Mouse (Mus musculus): Measurements from ENCODE around the gene Zfp524. TPM values are rescaled to one million over a fixed set of nuclear protein-coding genes. Genes with fewer than 3 reads are reported as not detected.
A peak's percentile ranks its signal among the peaks of the same experiment; 100 is the strongest.
"Not testable (repeated sequence)": the region's sequence is repeated elsewhere in the genome, so short reads cannot be mapped to it uniquely, and the experiment has no call there.

Gene Zfp524
- polyA plus RNA-seq, 1 experiment from 2014 or later, result 10.4 TPM

GRCm38 (mm10) chr7:4995268-4996002 is 18.8 kb upstream of the Zfp524 start:
- Histone ChIP-seq H3K27me3 (peaks cover 17% of the 10 kb centered on the region), H3K9ac (peak overlapping the region; percentile 89), H3K36me3 (ENCODE audit: poor library complexity, severe bottlenecking) (peaks cover 41% of the 10 kb centered on the region), H3K27ac (0 out of 2 replicates have a peak overlapping the region, but pooled peaks have one; percentile 44), H3K4me2 (peak overlapping the region; percentile 89), H3K9me3 (replicated peaks) (no peaks in the 10 kb centered on the region), H3K4me3 (peak overlapping the region; percentile 78), H3K4me1 (peaks cover 35% of the 10 kb centered on the region)
- peak; percentile 14; the same call in 1 of the 2 replicates for ATAC-seq
- 6% methylated on average over 19 of the region's 19 CpGs for WGBS

GRCm38 (mm10) chr7:4996003-4996895 is 18.0 kb upstream of the Zfp524 start, which contains the start of gene Zfp579:
Gene Zfp579 (minus strand): TSS chr7:4996158.
- peak within 1 kb of the TSS; percentile 89 for H3K4me2 ChIP-seq
- peaks cover 35% of the 10 kb centered on the region for H3K4me1 ChIP-seq
- H3K36me3 ChIP-seq (ENCODE audit: poor library complexity, severe bottlenecking), result peaks cover 33% of the 10 kb centered on the region
- H3K9ac ChIP-seq, result peak within 1 kb of the TSS; percentile 89
- ATAC-seq, result peak; percentile 88
- WGBS, result 8% methylated on average over 14 of the region's 26 CpGs
- H3K4me3 ChIP-seq, result peak within 1 kb of the TSS; percentile 78
- H3K9me3 ChIP-seq (replicated peaks), result no peaks in the 10 kb centered on the region
- H3K27ac ChIP-seq, result peak within 1 kb of the TSS; percentile 66
- peaks cover 17% of the 10 kb centered on the region for H3K27me3 ChIP-seq

- peak overlapping the region; percentile 78 for H3K4me3 ChIP-seq
- peak overlapping the region; percentile 66; the same call in 1 of the 2 replicates for H3K27ac ChIP-seq
- peaks cover 26% of the 10 kb centered on the region for H3K36me3 ChIP-seq (ENCODE audit: poor library complexity, severe bottlenecking)
- H3K4me1 ChIP-seq, result peaks cover 35% of the 10 kb centered on the region
- H3K9me3 ChIP-seq (replicated peaks), result no peaks in the 10 kb centered on the region
- no peak for ATAC-seq
- peak overlapping the region; percentile 89 for H3K4me2 ChIP-seq
- H3K27me3 ChIP-seq, result peaks cover 17% of the 10 kb centered on the region
- peak overlapping the region; percentile 89 for H3K9ac ChIP-seq
- 73% methylated on average over 8 of the region's 8 CpGs for WGBS
Observed at GRCm38 (mm10) chr7:4996934-4997333, 17.3 kb upstream of the Zfp524 start.

GRCm38 (mm10) chr7:4999876-5000275 is 14.3 kb upstream of the Zfp524 start:
- WGBS, result 86% methylated on average over 2 of the region's 2 CpGs
- H3K4me1 ChIP-seq, result peaks cover 14% of the 10 kb centered on the region
- no peak for ATAC-seq

GRCm38 (mm10) chr7:5002876-5003275 is 11.3 kb upstream of the Zfp524 start:
- peaks cover 24% of the 10 kb centered on the region for H3K36me3 ChIP-seq (ENCODE audit: poor library complexity, severe bottlenecking)
- H3K4me1 ChIP-seq; H3K9ac ChIP-seq; H3K4me3 ChIP-seq; ATAC-seq; H3K9me3 ChIP-seq (replicated peaks); H3K27me3 ChIP-seq; H3K27ac ChIP-seq; H3K4me2 ChIP-seq: not testable (repeated sequence)
- 60% methylated on average over 8 of the region's 8 CpGs for WGBS

More at GRCm38 (mm10) chr7:4999876-5000275, 14.3 kb upstream of the Zfp524 start:
- Histone ChIP-seq H3K36me3 (ENCODE audit: poor library complexity, severe bottlenecking) (no peaks in the 10 kb centered on the region), H3K27me3 (no peaks in the 10 kb centered on the region), H3K9me3 (replicated peaks) (no peaks in the 10 kb centered on the region), H3K4me3 (no peak overlapping the region), H3K4me2 (no peak overlapping the region), H3K27ac (no peak overlapping the region), H3K9ac (no peak overlapping the region)

- H3K27me3 ChIP-seq, result no peaks in the 10 kb centered on the region
- H3K9ac ChIP-seq, result no peak overlapping the region
- H3K4me1 ChIP-seq, result peaks cover 2% of the 10 kb centered on the region; the same call in 1 of the 2 replicates
- H3K4me2 ChIP-seq, result no peak overlapping the region
- 96% methylated on average over 25 of the region's 26 CpGs for WGBS
- no peak overlapping the region for H3K27ac ChIP-seq
- peaks cover 75% of the 10 kb centered on the region for H3K36me3 ChIP-seq (ENCODE audit: poor library complexity, severe bottlenecking)
- H3K9me3 ChIP-seq (replicated peaks), result no peaks in the 10 kb centered on the region
- H3K4me3 ChIP-seq, result no peak overlapping the region
- 0 out of 2 replicates have a peak, but pooled peaks have one; percentile 32 for ATAC-seq
Observed at GRCm38 (mm10) chr7:5008229-5008628, 6.0 kb upstream of the Zfp524 start.

- H3K36me3 ChIP-seq (ENCODE audit: poor library complexity, severe bottlenecking), result peaks cover 59% of the 10 kb centered on the region
- no peak for ATAC-seq
- 91% methylated on average over 27 of the region's 27 CpGs for WGBS
Observed at GRCm38 (mm10) chr7:5012681-5013513, 1.3 kb upstream of the Zfp524 start.

GRCm38 (mm10) chr7:5015118-5016001 is 1.1 kb downstream of the Zfp524 start, which contains the start of gene Gm44973:
Gene Gm44973 (plus strand): TSS chr7:5015496.
- H3K36me3 ChIP-seq (ENCODE audit: poor library complexity, severe bottlenecking), result peaks cover 35% of the 10 kb centered on the region
- H3K9ac ChIP-seq, result peak within 1 kb of the TSS; percentile 79
- H3K4me1 ChIP-seq, result peaks cover 14% of the 10 kb centered on the region
- peak; percentile 79 for ATAC-seq
- H3K4me3 ChIP-seq, result peak within 1 kb of the TSS; percentile 68
- no peaks in the 10 kb centered on the region for H3K27me3 ChIP-seq
- under 1% methylated on average over 54 of the region's 76 CpGs for WGBS
- H3K9me3 ChIP-seq (replicated peaks), result no peaks in the 10 kb centered on the region
- peak within 1 kb of the TSS; percentile 99 for H3K27ac ChIP-seq
- peak within 1 kb of the TSS; percentile 67 for H3K4me2 ChIP-seq

More at GRCm38 (mm10) chr7:5012681-5013513, 1.3 kb upstream of the Zfp524 start:
- Histone ChIP-seq H3K4me1 (peaks cover 9% of the 10 kb centered on the region), H3K9me3 (replicated peaks) (no peaks in the 10 kb centered on the region), H3K27ac (no peak overlapping the region), H3K9ac (no peak overlapping the region), H3K4me3 (no peak overlapping the region), H3K27me3 (no peaks in the 10 kb centered on the region), H3K4me2 (peak overlapping the region; percentile 67; the same call in 1 of the 2 replicates)

- no peak for ATAC-seq
- peak overlapping the region; percentile 67 for H3K4me2 ChIP-seq
- H3K4me1 ChIP-seq, result peaks cover 17% of the 10 kb centered on the region
- 70% methylated on average over 3 of the region's 3 CpGs for WGBS
- H3K9me3 ChIP-seq (replicated peaks), result no peaks in the 10 kb centered on the region
- peak overlapping the region; percentile 79 for H3K9ac ChIP-seq
- H3K4me3 ChIP-seq, result peak overlapping the region; percentile 68
- peak overlapping the region; percentile 99 for H3K27ac ChIP-seq
- no peaks in the 10 kb centered on the region for H3K27me3 ChIP-seq
- peaks cover 28% of the 10 kb centered on the region for H3K36me3 ChIP-seq (ENCODE audit: poor library complexity, severe bottlenecking)
Observed at GRCm38 (mm10) chr7:5016057-5016456, 1.8 kb downstream of the Zfp524 start.

- ATAC-seq, result no peak
- Histone ChIP-seq H3K27ac (no peak overlapping the region), H3K4me3 (no peak overlapping the region), H3K27me3 (no peaks in the 10 kb centered on the region), H3K9ac (no peak overlapping the region), H3K4me2 (no peak overlapping the region), H3K4me1 (peaks cover 24% of the 10 kb centered on the region), H3K9me3 (replicated peaks) (no peaks in the 10 kb centered on the region), H3K36me3 (ENCODE audit: poor library complexity, severe bottlenecking) (peaks cover 22% of the 10 kb centered on the region)
- WGBS, result 97% methylated on average over 2 of the region's 2 CpGs
Observed at GRCm38 (mm10) chr7:5016920-5017319, 2.7 kb downstream of the Zfp524 start.

Data from forebrain, embryonic 13.5 days (tissue).